Mouse (Mus musculus) spleen, adult 2 months (tissue): ENCODE results near the gene Ptpn4. TPM values are rescaled to one million over a fixed set of nuclear protein-coding genes. Genes with fewer than 3 reads are reported as not detected.

Source experiments
- DNase-seq, 2 experiments: peaks; one replicate each; pipeline versions ENCODE4 v3.0.0 to v3.0.0-alpha.2; 2012 to 2021; ENCODE audit warnings: low spot score in 2 of 2, low read depth in 1 of 2
- H3K27ac ChIP-seq: fragments of 200-500 bp; 2 replicates; pipeline ENCODE4 v1.5.1; 2012; ENCODE audit warnings: low read length, inconsistent platforms; ENCODE audit not compliant: insufficient read depth
- H3K27me3 ChIP-seq: fragments of 200-500 bp; 2 replicates; pipeline ENCODE4 v1.6.1; 2012; ENCODE audit warnings: mild to moderate bottlenecking, moderate library complexity, low read length, inconsistent platforms; ENCODE audit not compliant: control insufficient read depth, insufficient read depth
- H3K36me3 ChIP-seq: fragments of 200-500 bp; 2 replicates; pipeline ENCODE4 v1.6.1; 2012; ENCODE audit warnings: mild to moderate bottlenecking, low read length, inconsistent platforms; ENCODE audit not compliant: control insufficient read depth, insufficient read depth
- H3K4me1 ChIP-seq: fragments of 200-500 bp; 2 replicates; pipeline ENCODE4 v1.6.1; 2011; ENCODE audit warnings: inconsistent platforms; ENCODE audit not compliant: control insufficient read depth, insufficient read depth, insufficient read length
- H3K4me3 ChIP-seq: fragments of 200-500 bp; 2 replicates; pipeline ENCODE4 v1.5.1; 2011; ENCODE audit warnings: mild to moderate bottlenecking, inconsistent platforms; ENCODE audit not compliant: insufficient read depth, insufficient read length; ENCODE audit errors: extremely low read depth
- CTCF ChIP-seq: fragments of 200-500 bp; IDR thresholded peaks from 2 replicates; pipeline ENCODE4 v1.5.1; 2011; ENCODE audit warnings: mild to moderate bottlenecking, inconsistent platforms; ENCODE audit not compliant: insufficient read depth, insufficient read length, insufficient replicate concordance; ENCODE audit errors: extremely low read depth
- POLR2A ChIP-seq: fragments of 200-500 bp; IDR thresholded peaks from 2 replicates; pipeline ENCODE4 v1.6.1; 2011; ENCODE audit warnings: low read depth, low read length, inconsistent platforms
- WGBS: fragments of 180-500 bp; shearing (Covaris S2); methylation state at CpG from one replicate; pipeline ENCODE4 v1.1.7; 2018; 5-methylcytosine and 5-hydroxymethylcytosine counted together
- polyA plus RNA-seq: library from polyadenylated mRNA; depleted of rRNA; stranded (reverse); fragments of >200 nt; gene quantifications from 2 replicates; pipeline ENCODE4 v1.2.3, GENCODE M21; 2012

Ptpn4 gene
- polyA plus RNA-seq, 1 experiment, result 1.7 TPM

DNA sequence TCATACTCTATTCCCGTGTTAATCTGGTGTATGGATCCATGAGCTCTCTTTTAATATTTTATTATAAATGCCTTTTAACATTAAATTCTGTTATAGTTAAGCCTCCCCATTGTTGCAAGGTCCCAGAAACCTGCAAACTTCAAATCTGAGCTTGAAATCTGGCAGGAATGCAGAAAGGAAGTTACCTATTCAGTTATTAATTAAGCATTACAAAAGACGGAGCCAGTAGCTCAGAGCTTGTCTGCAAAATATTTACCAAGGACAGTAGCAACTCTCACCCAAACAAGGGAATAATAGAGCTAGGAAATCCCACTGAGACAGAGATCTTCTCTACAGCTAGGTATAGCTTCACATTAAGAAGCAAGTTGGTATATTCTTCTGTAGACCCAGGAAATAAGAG, 106.2 kb downstream of the Ptpn4 start:
- TF ChIP-seq POLR2A (no peak), CTCF (no peak)
- H3K27ac ChIP-seq, result no peak overlapping the region
- H3K4me1 ChIP-seq, result no peaks in the 10 kb centered on the region
- no peak overlapping the region for H3K4me3 ChIP-seq
- WGBS, result 92% methylated on average over 2 of the region's 2 CpGs
- H3K36me3 ChIP-seq, result no peaks in the 10 kb centered on the region
- H3K27me3 ChIP-seq, result no peaks in the 10 kb centered on the region
- DNase-seq, result no peak

- H3K4me1 ChIP-seq, result no peaks in the 10 kb centered on the region
- peaks cover 1% of the 10 kb centered on the region; the same call in 1 of the 2 replicates for H3K36me3 ChIP-seq
- no peak for TF ChIP-seq CTCF
- TF ChIP-seq POLR2A, result no peak
- H3K4me3 ChIP-seq, result no peak overlapping the region
- H3K27ac ChIP-seq, result no peak overlapping the region
- DNase-seq, result no peak
- WGBS, result 18% methylated on average over 2 of the region's 2 CpGs
- H3K27me3 ChIP-seq, result no peaks in the 10 kb centered on the region
Observed at GRCm38 (mm10) chr1:119713017-119713416, 124.4 kb downstream of the Ptpn4 start.

- DNase-seq, result no peak
- H3K4me3 ChIP-seq, result no peak overlapping the region
- H3K27me3 ChIP-seq, result no peaks in the 10 kb centered on the region
- peaks cover 4% of the 10 kb centered on the region; the same call in 1 of the 2 replicates for H3K36me3 ChIP-seq
- no peak overlapping the region for H3K27ac ChIP-seq
- TF ChIP-seq CTCF, result no peak
- TF ChIP-seq POLR2A, result no peak
- WGBS, result 91% methylated on average over 4 of the region's 4 CpGs
- no peaks in the 10 kb centered on the region for H3K4me1 ChIP-seq
Observed at GRCm38 (mm10) chr1:119706471-119707217, 130.8 kb downstream of the Ptpn4 start.

- H3K36me3 ChIP-seq, result peaks cover 2% of the 10 kb centered on the region; the same call in 1 of the 2 replicates
- WGBS, result 94% methylated on average over 1 of the region's 1 CpGs
- H3K27ac ChIP-seq, result no peak overlapping the region
- no peaks in the 10 kb centered on the region for H3K4me1 ChIP-seq
- H3K4me3 ChIP-seq, result no peak overlapping the region
- no peak for DNase-seq
- no peaks in the 10 kb centered on the region for H3K27me3 ChIP-seq
- TF ChIP-seq CTCF (no peak), POLR2A (no peak)
Observed at GRCm38 (mm10) chr1:119696860-119697259, 140.6 kb downstream of the Ptpn4 start.

DNA sequence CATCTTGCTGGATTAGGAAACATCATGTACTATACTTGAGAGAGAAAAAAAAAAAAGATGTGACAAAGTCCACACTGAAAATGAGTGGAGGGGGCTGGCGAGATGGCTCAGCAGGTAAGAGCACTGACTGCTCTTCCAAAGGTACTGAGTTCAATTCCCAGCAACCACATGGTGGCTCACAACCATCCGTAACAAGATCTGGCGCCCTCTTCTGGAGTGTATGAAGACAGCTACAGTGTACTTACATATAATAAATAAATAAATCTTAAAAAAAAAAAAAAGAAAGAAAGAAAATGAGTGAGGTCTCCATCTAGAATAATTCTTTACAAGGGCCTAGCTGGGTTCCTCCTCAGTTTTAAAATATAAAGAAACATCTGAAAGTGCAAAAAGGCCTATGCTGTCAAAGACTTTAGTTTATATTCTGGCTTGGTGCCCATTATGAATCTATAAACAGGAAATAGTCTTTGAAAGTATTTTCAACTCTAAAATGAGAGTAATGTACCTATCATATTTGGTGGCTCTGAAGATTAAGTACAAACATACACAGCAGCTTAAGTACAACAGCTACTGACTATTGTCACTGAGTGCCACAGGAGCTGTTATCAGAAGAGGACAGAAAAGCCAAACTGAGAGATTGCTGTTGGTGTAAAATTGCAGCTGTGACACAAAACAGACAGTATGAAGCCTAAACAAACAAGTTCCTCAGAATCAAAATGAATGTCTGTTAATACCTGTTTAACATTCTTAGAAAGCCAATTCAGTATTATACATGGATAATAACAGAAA, 151.4 kb downstream of the Ptpn4 start:
- Histone ChIP-seq H3K4me3 (no peak overlapping the region), H3K27ac (no peak overlapping the region), H3K4me1 (no peaks in the 10 kb centered on the region), H3K36me3 (peaks cover 5% of the 10 kb centered on the region; the same call in 1 of the 2 replicates), H3K27me3 (no peaks in the 10 kb centered on the region)
- TF ChIP-seq CTCF (no peak), POLR2A (no peak)
- DNase-seq, result no peak
- WGBS, result 95% methylated on average over 3 of the region's 3 CpGs

DNA sequence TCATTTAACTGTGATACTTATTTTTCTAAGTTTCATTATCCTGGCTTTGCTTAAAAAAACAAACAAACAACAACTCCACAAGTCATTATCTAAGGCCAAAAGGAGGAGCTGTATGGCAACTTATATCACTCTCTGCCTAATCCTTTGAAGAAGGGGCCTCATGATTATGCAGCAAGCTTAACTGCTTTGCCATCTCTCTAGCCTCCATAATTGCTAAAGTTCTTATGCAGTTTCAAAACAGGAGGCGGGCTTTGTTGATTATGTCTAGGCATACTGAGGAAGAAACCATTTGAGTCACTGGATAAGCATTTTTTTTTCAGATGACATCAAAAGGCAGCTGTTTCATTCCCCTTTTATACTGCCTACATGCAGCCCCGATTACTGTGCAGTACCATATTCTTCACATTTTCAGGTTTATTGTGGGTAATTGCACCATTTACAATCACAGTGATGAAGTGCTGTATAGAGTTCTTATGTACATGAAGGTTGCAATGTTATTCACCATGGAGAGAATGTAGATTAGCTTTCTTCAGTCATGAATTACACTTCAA, 155.7 kb downstream of the Ptpn4 start:
- H3K4me1 ChIP-seq, result no peaks in the 10 kb centered on the region
- H3K27me3 ChIP-seq, result no peaks in the 10 kb centered on the region
- no peak for DNase-seq
- H3K36me3 ChIP-seq, result peaks cover 8% of the 10 kb centered on the region; the same call in 1 of the 2 replicates
- WGBS, result 88% methylated on average over 2 of the region's 2 CpGs
- no peak overlapping the region for H3K27ac ChIP-seq
- TF ChIP-seq POLR2A (no peak), CTCF (no peak)
- no peak overlapping the region for H3K4me3 ChIP-seq
